Mouse (Mus musculus): Measurements from ENCODE around the gene Neil1.

DNA sequence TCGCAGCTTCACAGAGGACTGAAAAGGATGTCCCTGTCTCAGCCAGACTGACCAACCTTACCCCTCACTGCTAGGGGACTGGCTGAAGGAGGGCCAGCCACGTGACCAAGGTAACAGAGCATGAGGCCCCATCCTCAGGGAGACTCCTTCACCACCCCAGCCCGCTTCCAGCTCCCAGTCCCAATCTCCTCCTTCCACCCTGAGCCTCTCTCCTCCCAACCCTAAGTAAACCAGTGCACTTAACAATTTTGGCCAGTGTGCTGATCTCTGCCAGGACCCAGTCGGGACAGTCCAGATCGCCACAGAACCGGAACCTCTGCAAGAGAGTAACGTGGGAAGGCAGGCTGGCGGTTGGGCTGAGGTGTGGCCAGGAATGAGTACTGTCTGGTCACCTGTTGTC lies 8.7 kb upstream of the Neil1 start:
- TF ChIP-seq POLR2A (IDR thresholded peaks at IDR 0.05; ENCODE audit: borderline replicate concordance, extremely low read depth, insufficient read depth, insufficient read length, poor library complexity, severe bottlenecking) = no peak
- no peak for TF ChIP-seq CTCF (IDR thresholded peaks at IDR 0.05; ENCODE audit: borderline replicate concordance, extremely low read depth, insufficient read depth, insufficient read length)
